Mouse (Mus musculus) kidney, postnatal 4 days (tissue): ENCODE measurements around the gene Twnk.
A peak's percentile ranks its signal among the peaks of the same experiment; 100 is the strongest.

Experiments
- DNase-seq, 2 experiments: peaks; one replicate each; pipeline ENCODE4 v3.0.0; 2021; ENCODE audit warnings: mixed read lengths in 2 of 2

Twnk gene

DNA sequence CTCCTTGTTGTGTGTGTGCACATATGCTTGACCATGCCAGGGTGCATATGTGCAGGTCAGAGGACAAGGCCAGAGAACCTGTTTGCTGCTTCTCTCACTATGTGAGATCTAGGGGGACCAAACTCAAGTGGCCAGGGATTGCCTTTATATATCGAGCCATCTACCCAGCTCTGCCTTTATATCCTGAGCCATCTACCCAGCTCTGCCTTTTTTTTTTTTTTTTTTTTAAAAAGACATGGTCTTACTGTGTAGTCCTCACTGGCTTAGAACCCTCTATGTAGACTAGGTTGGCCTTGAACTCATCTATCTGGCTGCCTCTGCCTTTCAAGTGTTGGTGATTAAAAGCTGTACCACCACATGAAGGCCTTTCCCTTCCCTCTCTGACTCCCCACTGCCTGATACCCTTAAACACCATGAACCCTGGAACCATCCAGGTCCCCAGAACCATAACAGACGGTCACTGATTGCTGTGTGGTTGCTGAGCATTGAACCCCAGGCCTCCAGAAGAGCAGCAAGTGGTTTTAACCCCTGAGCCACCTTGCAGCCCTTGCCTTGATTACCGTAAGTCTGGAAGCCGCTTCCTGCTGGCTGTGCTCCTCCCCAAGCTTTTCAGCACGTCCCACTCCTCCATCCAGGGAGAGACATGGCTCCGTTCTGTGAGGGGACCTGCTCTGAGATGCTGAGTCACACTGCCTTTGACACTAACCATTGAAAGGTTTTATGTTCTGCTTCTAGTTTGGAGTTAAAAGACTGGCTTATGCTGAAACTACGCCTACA, 1.5 kb upstream of the Twnk start:
- DNase-seq = no peak

DNA sequence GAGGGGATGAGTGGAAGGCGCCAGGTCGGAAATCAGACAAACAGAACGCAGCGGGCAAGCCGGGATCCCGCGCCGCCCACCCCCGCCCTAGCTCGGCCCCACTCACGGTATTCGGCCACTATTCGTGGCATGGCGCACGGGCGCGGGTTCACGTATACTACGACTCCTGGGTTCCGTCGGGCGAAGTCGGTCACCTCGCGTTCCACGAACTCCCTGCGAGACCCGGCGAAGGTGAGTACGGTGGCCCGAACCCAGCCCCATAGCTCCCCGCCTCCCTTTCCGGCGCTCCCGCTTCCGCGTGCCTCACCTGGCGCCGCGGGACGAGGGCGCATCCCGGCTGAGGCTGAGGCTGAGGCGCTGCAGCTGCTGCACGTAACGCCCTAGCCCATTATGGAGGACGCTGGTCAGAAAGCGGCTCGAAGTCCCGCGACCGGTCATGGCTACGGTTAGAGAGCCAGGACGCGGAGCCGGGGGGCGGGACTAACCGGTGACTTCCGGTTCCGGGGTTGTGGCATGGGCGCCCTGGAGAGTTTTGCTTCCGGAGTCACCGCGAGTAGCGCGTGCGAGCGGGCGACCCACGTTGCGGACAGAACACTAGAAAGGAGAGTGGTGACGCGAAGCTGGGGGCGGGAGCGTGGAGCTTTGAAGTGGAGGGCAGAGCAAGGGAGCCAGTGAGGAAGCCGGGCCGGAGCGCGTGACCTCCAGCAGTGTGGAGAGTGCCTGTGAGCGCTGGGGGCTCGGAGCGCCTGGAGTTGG, 672 bp downstream of the Twnk start, which contains the start of gene Mrpl43:
TSS of gene Mrpl43 (minus strand) at position 486 of the 756 bp plus-strand sequence.
- DNase-seq = peak; percentile 99

DNA sequence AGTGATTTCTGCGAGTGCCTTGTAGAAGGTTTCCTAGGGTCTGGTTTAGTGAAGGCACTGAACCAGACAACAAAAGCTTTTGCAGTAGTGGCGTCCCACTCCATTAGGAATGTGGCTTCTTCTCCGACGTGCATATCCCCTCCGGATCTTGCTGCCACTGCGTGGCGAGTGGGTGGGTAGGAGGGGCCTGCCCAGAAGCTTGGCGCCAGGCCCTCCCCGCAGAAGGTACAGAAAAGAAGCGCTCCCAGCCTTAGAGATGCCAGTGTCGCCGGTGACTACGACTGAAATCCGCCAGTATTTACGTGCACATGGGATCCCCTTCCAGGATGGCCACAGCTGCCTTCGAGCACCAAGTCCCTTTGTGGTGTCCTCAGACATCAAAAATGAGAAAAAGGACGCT, 1.6 kb downstream of the Twnk start:
- DNase-seq = peak in 1 of 2 experiments; percentile 24

DNA sequence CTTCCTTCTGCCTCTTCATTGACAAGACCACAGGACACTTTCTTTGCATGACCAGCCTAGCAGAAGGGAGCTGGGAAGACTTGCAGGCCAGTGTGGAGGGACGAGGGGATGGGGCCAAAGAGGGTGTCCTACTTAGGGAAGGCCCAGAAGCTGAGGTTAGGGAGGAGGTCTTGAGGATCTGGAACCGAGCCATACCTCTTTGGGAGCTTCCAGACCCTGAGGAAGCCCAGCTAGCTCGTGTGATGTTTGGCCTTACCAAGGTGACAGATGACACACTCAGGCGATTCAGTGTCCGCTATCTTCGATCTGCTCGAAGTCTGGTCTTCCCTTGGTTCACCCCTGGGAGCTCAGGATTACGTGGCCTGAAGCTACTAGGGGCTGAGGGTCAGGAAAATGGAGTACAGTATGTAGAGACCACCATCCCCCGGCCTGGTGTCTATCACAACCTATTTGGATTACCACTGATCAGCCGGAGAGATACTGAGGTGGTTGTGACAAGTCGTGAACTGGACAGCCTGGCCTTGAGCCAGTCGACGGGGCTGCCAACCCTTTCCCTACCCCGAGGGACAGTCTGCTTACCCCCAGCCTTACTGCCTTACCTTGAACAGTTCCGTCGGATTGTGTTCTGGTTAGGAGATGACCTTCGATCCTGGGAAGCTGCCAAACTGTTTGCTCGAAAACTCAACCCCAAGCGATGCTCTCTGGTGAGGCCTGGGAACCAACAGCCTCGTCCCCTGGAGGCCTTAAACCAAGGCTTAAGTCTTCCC, 2.1 kb downstream of the Twnk start:
- peak; percentile 29 for DNase-seq

DNA sequence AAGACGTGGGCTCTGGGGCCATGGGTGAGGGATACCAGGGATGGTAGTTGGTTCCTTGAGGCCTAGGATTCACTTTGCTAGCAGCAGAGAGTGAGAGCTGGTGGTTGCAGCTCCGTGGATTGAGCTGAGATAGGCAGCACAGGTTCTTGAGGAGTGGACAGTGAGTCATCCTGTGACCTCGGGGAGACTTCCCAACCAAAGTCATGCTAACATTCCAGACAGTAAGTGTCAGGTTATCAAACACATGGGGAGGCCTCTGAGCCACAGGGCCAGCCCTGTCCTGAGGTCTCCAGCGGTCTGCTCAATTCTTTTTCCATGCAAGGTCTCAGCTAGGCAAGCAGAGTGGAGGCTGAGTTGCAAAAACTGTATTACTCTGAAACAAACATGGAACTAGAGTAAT, 5.2 kb downstream of the Twnk start:
- no peak for DNase-seq

DNA sequence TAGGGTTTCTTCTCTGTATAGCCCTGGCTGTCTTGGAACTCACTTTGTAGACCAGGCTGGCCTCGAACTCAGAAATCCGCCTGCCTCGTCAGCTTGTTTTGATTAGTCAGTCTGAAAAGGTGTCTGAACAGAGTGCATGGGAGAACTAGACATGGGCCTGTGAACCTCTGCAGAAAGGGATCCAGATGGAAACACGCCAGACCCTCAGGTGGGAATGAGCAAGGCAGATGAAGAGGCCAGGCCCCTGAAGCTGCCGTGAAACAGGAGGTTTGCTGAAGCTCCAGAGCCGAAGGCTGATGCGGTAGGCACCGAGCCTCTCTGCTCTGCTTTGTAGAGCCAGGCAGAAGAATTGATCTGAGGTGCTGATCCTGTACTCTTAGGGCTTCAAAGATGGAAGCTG, 6.8 kb downstream of the Twnk start:
- no peak for DNase-seq

DNA sequence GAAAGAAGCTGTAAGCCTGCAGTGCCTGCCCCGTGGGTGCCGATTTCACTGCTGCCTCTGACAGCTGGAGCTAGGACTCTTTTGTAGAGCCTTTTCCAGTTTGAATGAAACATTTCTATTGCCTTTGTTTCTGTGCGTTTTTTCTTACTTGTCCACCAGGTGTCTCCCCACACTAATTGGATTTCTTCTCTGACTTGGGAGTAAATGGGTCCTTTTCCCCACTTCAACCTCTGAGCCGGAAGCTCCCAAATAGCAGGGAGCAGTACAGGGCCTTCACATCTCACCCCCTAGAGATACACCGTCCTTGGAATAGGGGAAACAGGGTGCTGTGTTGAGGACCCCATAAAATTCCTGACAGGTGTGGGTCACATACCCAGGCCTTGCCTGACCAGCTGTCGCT, 7.2 kb downstream of the Twnk start:
- peak in 1 of 2 experiments; percentile 35 for DNase-seq

DNA sequence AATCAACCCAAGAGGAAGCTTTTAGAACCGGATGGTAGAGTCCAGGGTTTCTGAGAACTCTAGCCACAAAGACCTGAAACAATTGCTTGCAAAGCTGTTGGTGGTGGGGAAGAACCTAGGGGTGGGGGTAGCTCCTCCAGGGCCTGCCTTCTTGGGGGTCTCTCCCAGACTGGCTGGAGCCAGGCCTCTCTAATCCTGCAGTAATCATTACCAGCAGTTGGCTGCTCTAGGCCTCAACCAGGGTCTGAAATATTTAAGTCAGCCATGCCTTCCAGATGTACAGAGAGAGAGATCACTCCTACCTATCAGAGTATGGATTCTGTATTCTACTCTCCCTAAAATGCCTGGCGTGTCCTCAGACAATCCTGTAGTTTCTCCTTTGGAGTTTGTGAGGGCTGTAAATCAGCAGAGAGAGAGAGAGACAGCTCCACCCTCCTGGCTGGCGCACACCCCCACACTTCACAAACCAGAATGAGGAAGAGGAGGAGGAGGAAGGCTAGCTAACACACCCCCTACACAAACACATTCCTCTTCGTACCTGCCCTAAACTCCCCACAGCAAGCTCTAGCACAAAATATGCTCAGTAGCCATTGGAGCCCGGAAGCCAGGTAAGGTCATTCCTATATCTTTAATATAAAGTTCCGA, 8.2 kb downstream of the Twnk start:
- peak in 1 of 2 experiments; percentile 18 for DNase-seq

DNA sequence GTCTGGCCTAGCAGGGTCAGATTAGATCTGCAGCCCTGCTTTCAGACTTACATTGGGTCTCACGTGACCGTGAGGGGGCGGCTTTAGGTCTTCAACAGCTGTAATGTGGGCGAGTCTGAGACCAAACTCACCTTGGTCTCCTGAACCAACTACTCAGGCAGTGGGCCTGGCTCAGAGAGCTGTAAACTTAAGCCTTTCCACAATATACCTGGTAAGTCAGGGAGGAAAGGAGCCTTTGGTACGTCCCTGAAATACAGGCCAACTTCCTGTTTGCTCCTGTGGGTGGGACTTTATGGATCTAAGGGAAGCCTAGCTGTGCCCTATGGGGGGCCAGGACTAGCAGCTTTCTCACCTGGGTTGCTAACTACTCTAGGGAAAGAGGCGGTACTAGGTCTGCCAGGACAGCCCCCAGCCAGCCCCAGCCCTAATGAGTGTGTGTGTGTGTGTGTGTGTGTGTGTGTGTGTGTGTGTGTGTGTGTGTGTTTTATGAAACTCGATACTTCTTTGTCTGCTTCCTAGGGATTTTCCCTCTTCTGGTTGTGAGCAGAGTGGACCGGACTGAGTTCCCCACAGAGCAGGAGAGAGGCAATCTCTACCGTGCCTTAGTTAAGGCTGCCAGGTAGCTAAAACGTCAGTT, 9.0 kb downstream of the Twnk start, which contains the start of gene Lzts2:
TSS of gene Lzts2 (plus strand) at position 80 of the 637 bp plus-strand sequence.
- peak; percentile 52 to 65 for DNase-seq

DNA sequence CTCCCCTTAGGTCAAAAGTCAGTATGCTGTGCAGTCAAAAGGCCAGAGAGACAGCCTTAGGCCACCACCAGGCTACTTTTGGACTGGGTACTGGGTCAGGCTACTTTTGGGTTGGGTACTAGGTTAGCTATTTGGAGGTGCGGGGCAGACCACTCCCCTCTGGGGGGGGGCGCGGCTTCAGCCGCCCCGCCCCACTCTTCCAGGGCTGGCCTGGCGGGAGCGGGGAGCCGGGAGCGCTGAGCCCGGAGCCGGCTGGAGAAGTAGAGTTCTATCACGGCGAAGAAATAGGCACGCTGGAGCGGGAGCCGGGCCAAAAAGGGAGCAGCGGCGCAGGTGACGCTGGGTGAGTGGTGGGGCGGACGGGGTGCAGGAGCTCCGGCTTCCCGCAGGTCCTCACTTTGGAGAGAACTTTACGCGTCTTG, 9.5 kb downstream of the Twnk start:
- peak; percentile 78 to 86 for DNase-seq

DNA sequence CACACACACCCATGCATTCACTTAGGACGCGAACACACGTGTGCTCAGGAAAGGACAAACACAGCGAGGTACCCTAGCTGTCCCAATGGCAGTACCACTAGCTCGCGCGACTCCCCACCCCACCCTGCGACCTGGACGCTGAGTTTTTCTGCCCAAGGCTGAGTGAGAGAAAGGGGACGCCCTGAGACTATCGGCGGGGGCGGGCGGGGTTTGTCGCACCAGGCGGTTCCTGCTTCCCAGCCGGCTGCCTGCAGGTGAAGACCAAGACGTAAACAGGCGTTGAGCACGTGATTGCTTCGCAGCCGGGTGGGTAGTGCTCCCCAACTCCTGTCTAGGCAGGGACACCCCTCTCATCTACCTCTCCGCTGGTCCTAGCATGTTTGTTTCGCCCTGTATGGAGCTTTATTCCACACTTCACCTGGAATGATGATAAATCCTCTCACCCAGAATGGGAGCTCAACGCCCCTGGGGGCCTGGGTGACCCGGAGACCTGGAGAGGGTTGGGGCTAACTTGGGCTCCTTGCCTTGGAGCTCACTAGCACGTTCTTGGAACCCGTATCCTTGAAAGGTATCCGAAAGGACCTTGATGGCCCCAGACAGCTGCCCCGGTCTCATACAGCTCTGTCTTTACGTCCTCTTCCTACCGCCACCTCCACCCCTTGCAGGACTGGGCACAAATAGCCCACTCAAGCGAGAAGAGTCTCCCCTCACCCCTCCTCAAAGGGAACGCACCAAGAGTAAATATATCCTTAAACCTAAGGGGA, 10.2 kb downstream of the Twnk start:
- peak; percentile 71 to 83 for DNase-seq

DNA sequence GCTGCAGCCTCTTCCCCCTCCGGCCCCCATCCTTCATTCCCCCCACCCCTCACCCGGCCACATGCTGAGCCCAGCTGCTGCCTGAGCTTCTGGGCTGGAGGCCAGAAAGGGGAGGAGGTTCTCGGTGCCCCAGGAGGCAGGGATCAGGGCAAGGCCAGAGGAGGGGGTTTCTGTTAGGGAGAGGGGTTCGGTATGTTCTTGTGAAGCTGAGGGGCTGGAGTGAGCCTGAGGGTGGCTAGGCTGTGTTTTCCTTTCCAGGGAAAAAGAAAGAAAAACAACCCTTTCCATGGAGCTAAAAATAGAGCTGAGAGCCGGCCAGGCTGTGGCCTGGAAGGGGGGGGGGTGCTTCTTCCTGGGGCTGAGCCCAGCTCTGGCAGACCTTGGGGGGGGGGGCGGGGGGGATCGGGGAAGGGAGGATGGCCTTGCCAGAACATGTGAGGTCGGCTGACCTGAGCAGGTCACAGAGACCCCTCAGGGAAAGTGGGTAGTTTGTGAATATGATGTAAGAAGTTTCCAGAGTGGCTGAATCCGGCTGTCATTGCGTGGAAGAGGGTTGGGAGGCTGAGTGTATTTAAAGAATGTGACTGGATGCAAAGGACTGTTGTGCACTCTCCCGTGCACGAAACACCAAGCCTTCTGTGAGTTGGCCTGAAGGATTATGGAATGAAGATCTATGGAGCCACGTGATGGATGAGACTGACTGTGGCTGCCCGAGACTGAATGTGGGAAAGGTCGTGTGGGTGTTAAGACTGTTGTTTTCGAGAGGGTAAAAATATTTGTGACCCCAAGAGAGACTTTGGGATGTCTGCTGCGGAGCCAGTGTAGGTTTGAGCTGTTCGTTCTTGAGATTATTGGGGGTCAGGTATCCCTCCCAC, 11.1 kb downstream of the Twnk start:
- DNase-seq = peak; percentile 87 to 92

DNA sequence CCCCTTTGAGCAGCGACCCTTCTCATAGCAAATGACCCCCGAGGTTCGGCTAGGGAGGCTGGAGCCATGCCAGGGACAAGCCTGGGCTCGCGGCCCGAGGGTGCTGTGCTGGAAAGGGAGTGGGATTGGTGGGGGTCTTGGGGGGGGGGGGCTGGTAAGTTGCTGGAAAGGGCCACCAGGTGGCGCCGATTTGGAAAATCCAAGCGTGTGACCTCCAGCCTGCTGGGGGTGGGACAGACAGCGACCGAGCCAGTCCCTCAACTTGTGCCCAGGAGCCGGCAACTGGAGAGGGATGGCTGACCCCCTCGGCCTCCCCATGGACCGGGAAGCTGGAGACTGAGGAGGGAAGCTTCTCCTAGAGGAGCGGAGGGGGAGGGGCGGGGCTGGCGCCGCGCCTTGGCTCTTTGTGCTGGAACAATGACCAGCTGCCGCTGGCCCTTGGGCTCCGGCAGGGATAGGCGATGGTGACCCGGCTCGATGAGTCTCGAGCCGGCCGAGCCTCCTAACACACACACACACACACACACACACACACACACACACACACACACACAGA, 11.8 kb downstream of the Twnk start:
- peak; percentile 92 to 95 for DNase-seq

DNA sequence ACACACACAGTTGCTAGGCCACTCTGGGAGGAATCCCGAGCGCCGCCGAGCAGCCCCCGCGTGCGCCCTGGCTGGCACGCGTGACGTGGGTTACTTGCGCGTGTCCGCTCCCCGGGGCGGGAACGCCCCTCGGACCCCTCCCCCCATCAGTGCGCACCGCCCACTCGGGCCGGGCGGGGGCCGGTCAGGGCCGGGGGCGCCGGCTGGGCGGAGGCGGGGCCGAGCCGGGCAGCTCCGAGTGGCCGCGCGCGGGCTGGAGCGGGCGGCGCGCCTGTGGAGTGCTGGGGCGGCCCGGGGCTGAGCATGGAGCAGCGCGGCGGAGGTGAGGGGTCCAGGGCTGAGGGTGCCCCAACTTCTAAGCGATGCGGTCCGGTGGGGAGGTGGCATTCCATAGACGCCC, 12.4 kb downstream of the Twnk start:
- DNase-seq = peak; percentile 92 to 95

DNA sequence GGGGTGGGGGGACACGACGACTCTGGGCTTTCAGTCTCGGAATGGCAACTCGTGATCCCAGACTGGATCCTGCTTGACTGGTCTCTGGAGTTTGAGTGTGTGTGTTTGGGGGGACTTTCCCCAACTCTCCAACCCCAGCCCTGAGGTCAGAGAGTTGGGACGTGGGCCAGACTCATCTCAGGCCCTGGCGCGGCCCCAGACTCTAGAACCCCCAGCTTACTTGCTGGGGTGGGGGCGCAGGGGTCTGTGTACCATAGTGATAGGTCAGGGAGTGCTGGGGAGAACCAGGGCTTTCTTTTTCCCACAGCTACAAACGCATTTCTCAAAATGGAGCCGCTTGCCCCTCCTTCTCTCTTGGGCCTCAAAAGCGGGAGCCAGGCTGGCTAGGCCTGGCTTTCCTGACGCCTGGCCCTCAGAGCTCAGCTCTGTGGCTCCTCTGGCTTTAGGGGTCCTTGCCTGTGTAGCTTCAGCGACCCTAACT, 12.9 kb downstream of the Twnk start:
- peak; percentile 53 to 68 for DNase-seq

DNA sequence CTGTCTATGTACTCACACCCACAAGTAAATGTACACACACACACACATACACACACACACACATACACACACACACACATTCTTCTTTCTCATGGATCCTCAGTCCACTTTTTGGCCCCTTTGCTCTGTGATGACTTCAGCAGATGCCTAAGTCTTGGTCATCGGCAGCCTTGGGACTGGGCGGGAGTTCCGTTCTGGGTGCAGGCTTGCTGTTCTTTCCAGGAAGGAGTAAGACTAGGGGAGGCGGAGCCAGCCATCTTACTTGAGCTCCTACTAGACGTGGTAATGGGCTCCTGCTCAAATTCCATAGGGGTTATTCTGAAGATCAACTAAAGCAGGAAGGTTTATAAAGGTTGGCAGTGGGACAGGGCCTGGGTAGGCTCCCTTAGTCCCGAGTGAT, 14.9 kb downstream of the Twnk start:
- DNase-seq = peak; percentile 58 to 74

DNA sequence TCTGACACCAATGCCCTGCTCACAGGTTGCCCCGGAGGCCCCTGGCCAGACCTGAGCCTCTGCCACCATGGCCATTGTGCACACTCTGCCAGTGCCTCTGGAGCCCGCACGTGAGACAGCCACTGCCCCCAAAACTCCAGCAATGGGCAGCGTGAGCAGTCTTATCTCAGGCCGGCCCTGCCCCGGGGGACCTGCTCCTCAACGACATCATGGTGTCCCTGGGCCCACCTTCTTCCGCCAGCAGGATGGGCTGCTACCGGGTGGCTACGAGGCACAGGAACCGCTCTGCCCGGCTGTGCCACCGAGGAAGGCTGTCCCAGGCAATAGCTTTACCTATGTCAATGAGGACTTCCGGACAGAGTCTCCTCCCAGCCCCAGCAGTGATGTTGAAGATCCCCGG, 15.9 kb downstream of the Twnk start:
- DNase-seq = no peak

DNA sequence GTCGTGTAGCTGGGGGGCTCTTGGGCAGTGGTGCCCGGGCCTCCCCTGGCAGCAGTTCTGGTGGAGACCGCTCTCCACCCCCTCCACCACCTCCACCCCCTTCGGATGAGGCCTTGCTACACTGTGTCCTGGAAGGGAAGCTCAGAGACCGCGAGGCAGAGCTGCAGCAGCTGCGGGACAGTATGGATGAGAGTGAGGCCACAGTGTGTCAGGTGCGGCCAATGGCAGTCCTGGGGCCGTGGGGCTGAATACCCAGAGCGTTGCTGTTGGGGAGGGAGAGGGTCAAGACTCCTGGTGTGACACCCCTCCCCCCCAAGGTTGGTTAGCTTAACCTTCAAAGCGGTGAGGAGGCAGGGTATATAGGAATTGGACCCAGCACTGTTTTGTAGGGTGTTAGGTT, 18.5 kb downstream of the Twnk start:
- DNase-seq = no peak

DNA sequence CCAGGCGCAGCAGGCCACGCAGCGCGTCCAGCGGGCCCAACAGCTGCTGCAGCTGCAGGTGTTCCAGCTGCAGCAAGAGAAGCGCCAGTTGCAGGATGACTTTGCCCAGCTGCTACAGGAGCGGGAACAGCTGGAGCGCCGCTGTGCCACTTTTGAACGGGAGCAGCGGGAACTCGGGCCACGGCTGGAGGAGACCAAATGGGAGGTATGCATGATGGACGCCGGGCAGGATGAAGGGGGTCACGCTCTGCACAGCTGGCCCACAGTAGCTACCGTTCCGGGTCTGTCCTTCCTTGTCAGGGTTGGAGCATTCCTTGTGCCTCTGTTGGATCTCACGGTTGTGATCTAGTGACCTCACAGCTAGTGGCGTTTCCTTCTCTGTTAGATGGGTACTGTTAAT, 19.3 kb downstream of the Twnk start:
- DNase-seq = peak; percentile 30 to 44
